Mouse (Mus musculus) neural tube, embryonic 15.5 days (tissue): ENCODE measurements around the gene Map1b. TPM values are rescaled to one million over a fixed set of nuclear protein-coding genes. Genes with fewer than 3 reads are reported as not detected.

Experiments
- ATAC-seq: fragments of 200-750 bp; cut with Nextera tagmentation; 2 replicates; pipeline ENCODE4 v1.8.0; 2017; ENCODE audit warnings: mild to moderate bottlenecking, moderate TSS enrichment, moderate library complexity; ENCODE audit not compliant: low FRiP score
- H3K27ac ChIP-seq: fragments of 300-500 bp; sonication (generic); replicated peaks from 2 replicates; pipeline ENCODE4 v1.5.1; 2015; ENCODE audit warnings: mild to moderate bottlenecking, inconsistent platforms
- H3K27me3 ChIP-seq: fragments of 300-500 bp; sonication (generic); replicated peaks from 2 replicates; pipeline ENCODE4 v1.6.1; 2015; ENCODE audit warnings: inconsistent platforms
- H3K36me3 ChIP-seq: fragments of 300-500 bp; sonication (generic); 2 replicates; pipeline ENCODE4 v1.6.1; 2015; ENCODE audit warnings: inconsistent platforms
- H3K4me1 ChIP-seq: fragments of 300-500 bp; sonication (generic); 2 replicates; pipeline ENCODE4 v1.6.1; 2015; ENCODE audit warnings: inconsistent platforms
- H3K4me2 ChIP-seq: fragments of 300-500 bp; sonication (generic); 2 replicates; pipeline ENCODE4 v1.6.1; 2015; ENCODE audit warnings: inconsistent platforms, mild to moderate bottlenecking, moderate library complexity
- H3K4me3 ChIP-seq: fragments of 300-500 bp; sonication (generic); replicated peaks from 2 replicates; pipeline ENCODE4 v1.5.1; 2015; ENCODE audit warnings: mild to moderate bottlenecking, inconsistent platforms
- H3K9ac ChIP-seq: fragments of 300-500 bp; sonication (generic); replicated peaks from 2 replicates; pipeline ENCODE4 v1.6.1; 2015; ENCODE audit warnings: mild to moderate bottlenecking, inconsistent platforms
- H3K9me3 ChIP-seq: fragments of 300-500 bp; sonication (generic); replicated peaks from 2 replicates; pipeline ENCODE4 v1.6.1; 2016; ENCODE audit warnings: inconsistent platforms
- WGBS: fragments of 180-500 bp; shearing (Covaris S2); methylation state at CpG from one replicate; pipeline ENCODE4 v1.1.7; 2015; ENCODE audit warnings: mixed read lengths; 5-methylcytosine and 5-hydroxymethylcytosine counted together
- polyA plus RNA-seq: library from polyadenylated mRNA; unstranded; fragments of >200 nt; fragmentation: Nextera tagmentation; extraction: Ambion mirVana; gene quantifications from 2 replicates; pipeline ENCODE4 v1.2.1, GENCODE M21; 2015

Gene Map1b
- polyA plus RNA-seq, 1 experiment from 2014 or later = 1,697 TPM

GRCm38 (mm10) chr13:99525491-99525890 lies 9.2 kb upstream of the Map1b start:
- Histone ChIP-seq H3K9me3 (no peaks in the 10 kb centered on the region), H3K9ac (no peak overlapping the region), H3K4me2 (no peak overlapping the region), H3K4me1 (0 out of 2 replicates have a peak, but pooled peaks cover 5% of the 10 kb centered on the region), H3K36me3 (no peaks in the 10 kb centered on the region), H3K27ac (no peak overlapping the region), H3K4me3 (no peak overlapping the region), H3K27me3 (no peaks in the 10 kb centered on the region)
- 86% methylated on average over 8 of the region's 8 CpGs for WGBS
- ATAC-seq = no peak

- no peak overlapping the region for H3K4me3 ChIP-seq
- WGBS = 98% methylated on average over 5 of the region's 5 CpGs
These were observed 1.5 kb upstream of the Map1b start for GRCm38 (mm10) chr13:99517836-99518235.

GRCm38 (mm10) chr13:99515736-99516447 lies 448 bp downstream of the Map1b start:
- no peaks in the 10 kb centered on the region for H3K36me3 ChIP-seq
- peaks cover 38% of the 10 kb centered on the region for H3K4me1 ChIP-seq
- WGBS = under 1% methylated on average over 41 of the region's 44 CpGs
- ATAC-seq = peak; percentile 53
- peak overlapping the region; percentile 84 for H3K4me3 ChIP-seq
- peak overlapping the region; percentile 92 for H3K9ac ChIP-seq
- peak overlapping the region; percentile 97 for H3K27ac ChIP-seq
- H3K4me2 ChIP-seq = peak overlapping the region; percentile 83
- H3K9me3 ChIP-seq = no peaks in the 10 kb centered on the region
- H3K27me3 ChIP-seq = no peaks in the 10 kb centered on the region

More at GRCm38 (mm10) chr13:99517836-99518235, 1.5 kb upstream of the Map1b start:
- no peaks in the 10 kb centered on the region for H3K36me3 ChIP-seq
- H3K9me3 ChIP-seq = no peaks in the 10 kb centered on the region
- no peak overlapping the region for H3K27ac ChIP-seq
- H3K4me2 ChIP-seq = no peak overlapping the region
- peaks cover 21% of the 10 kb centered on the region for H3K4me1 ChIP-seq
- no peak overlapping the region for H3K9ac ChIP-seq
- ATAC-seq = no peak
- H3K27me3 ChIP-seq = no peaks in the 10 kb centered on the region

- WGBS = under 1% methylated on average over 37 of the region's 48 CpGs
- Histone ChIP-seq H3K9ac (peak overlapping the region; percentile 92), H3K4me2 (peak overlapping the region; percentile 83), H3K27ac (peak overlapping the region; percentile 97), H3K4me1 (peaks cover 44% of the 10 kb centered on the region), H3K27me3 (no peaks in the 10 kb centered on the region), H3K36me3 (no peaks in the 10 kb centered on the region), H3K9me3 (no peaks in the 10 kb centered on the region), H3K4me3 (peak overlapping the region; percentile 84)
- ATAC-seq = peak; percentile 68
These were observed 1.3 kb downstream of the Map1b start for GRCm38 (mm10) chr13:99514917-99515591.

- Histone ChIP-seq H3K4me3 (peak overlapping the region; percentile 84), H3K4me2 (peak overlapping the region; percentile 83), H3K27me3 (no peaks in the 10 kb centered on the region), H3K27ac (peak overlapping the region; percentile 97), H3K9me3 (no peaks in the 10 kb centered on the region), H3K9ac (peak overlapping the region; percentile 92), H3K36me3 (no peaks in the 10 kb centered on the region), H3K4me1 (peaks cover 53% of the 10 kb centered on the region)
- no peak for ATAC-seq
- WGBS = 4% methylated on average over 10 of the region's 10 CpGs
These were observed 2.4 kb downstream of the Map1b start for GRCm38 (mm10) chr13:99513990-99514389.

GRCm38 (mm10) chr13:99513138-99513537 lies 3.2 kb downstream of the Map1b start:
- Histone ChIP-seq H3K4me3 (peak overlapping the region; percentile 84), H3K27me3 (no peaks in the 10 kb centered on the region), H3K4me2 (peak overlapping the region; percentile 83), H3K4me1 (peaks cover 61% of the 10 kb centered on the region), H3K36me3 (peaks cover 2% of the 10 kb centered on the region), H3K9me3 (no peaks in the 10 kb centered on the region), H3K27ac (peak overlapping the region; percentile 97), H3K9ac (peak overlapping the region; percentile 60)
- 2% methylated on average over 7 of the region's 7 CpGs for WGBS
- ATAC-seq = no peak

GRCm38 (mm10) chr13:99509896-99510295 lies 6.4 kb downstream of the Map1b start:
- peak overlapping the region; percentile 22; the same call in 1 of the 2 replicates for H3K4me2 ChIP-seq
- no peak overlapping the region for H3K9ac ChIP-seq
- no peaks in the 10 kb centered on the region for H3K9me3 ChIP-seq
- H3K27me3 ChIP-seq = no peaks in the 10 kb centered on the region
- H3K27ac ChIP-seq = no peak overlapping the region
- peaks cover 61% of the 10 kb centered on the region for H3K4me1 ChIP-seq
- H3K36me3 ChIP-seq = peaks cover 29% of the 10 kb centered on the region
- WGBS = 22% methylated on average over 4 of the region's 4 CpGs
- no peak for ATAC-seq
- no peak overlapping the region for H3K4me3 ChIP-seq

GRCm38 (mm10) chr13:99506580-99506962 lies 9.8 kb downstream of the Map1b start:
- Histone ChIP-seq H3K9me3 (no peaks in the 10 kb centered on the region), H3K4me2 (no peak overlapping the region), H3K4me1 (peaks cover 71% of the 10 kb centered on the region), H3K27ac (no peak overlapping the region), H3K36me3 (peaks cover 31% of the 10 kb centered on the region), H3K27me3 (no peaks in the 10 kb centered on the region), H3K9ac (no peak overlapping the region), H3K4me3 (no peak overlapping the region)
- ATAC-seq = no peak
- 72% methylated on average over 2 of the region's 2 CpGs for WGBS

GRCm38 (mm10) chr13:99505826-99506579 lies 10.3 kb downstream of the Map1b start:
- no peak overlapping the region for H3K4me2 ChIP-seq
- H3K4me1 ChIP-seq = peaks cover 71% of the 10 kb centered on the region
- no peaks in the 10 kb centered on the region for H3K27me3 ChIP-seq
- no peak overlapping the region for H3K4me3 ChIP-seq
- no peak overlapping the region for H3K9ac ChIP-seq
- no peak for ATAC-seq
- peaks cover 31% of the 10 kb centered on the region for H3K36me3 ChIP-seq
- no peak overlapping the region for H3K27ac ChIP-seq
- H3K9me3 ChIP-seq = no peaks in the 10 kb centered on the region
- 79% methylated on average over 11 of the region's 11 CpGs for WGBS

- no peaks in the 10 kb centered on the region for H3K27me3 ChIP-seq
- WGBS = 68% methylated on average over 14 of the region's 14 CpGs
- no peak overlapping the region for H3K9ac ChIP-seq
- H3K36me3 ChIP-seq = peaks cover 31% of the 10 kb centered on the region
- peaks cover 65% of the 10 kb centered on the region for H3K4me1 ChIP-seq
- no peaks in the 10 kb centered on the region for H3K9me3 ChIP-seq
- no peak for ATAC-seq
- 0 out of 2 replicates have a peak overlapping the region, but pooled peaks have one; percentile 61 for H3K27ac ChIP-seq
- H3K4me3 ChIP-seq = no peak overlapping the region
- H3K4me2 ChIP-seq = no peak overlapping the region
These were observed 12.9 kb downstream of the Map1b start for GRCm38 (mm10) chr13:99503370-99503979.

- H3K9me3 ChIP-seq = no peaks in the 10 kb centered on the region
- 40% methylated on average over 7 of the region's 7 CpGs for WGBS
- H3K27ac ChIP-seq = 0 out of 2 replicates have a peak overlapping the region, but pooled peaks have one; percentile 61
- H3K4me1 ChIP-seq = peaks cover 62% of the 10 kb centered on the region
- H3K4me2 ChIP-seq = peak overlapping the region; percentile 30
- no peak overlapping the region for H3K4me3 ChIP-seq
- H3K27me3 ChIP-seq = no peaks in the 10 kb centered on the region
- ATAC-seq = no peak
- H3K36me3 ChIP-seq = peaks cover 27% of the 10 kb centered on the region
- H3K9ac ChIP-seq = no peak overlapping the region
These were observed 13.4 kb downstream of the Map1b start for GRCm38 (mm10) chr13:99502911-99503310.
